Mouse (Mus musculus) lung, postnatal 0 days (tissue): ENCODE measurements at regions not wholly inside any gene's neighbourhood (a gene's known extent, or its start where the extent isn't known, plus 50 kb on each side); places are given as distances from the start of the nearest gene placed in this dataset. TPM values are rescaled to one million over a fixed set of nuclear protein-coding genes. Genes with fewer than 3 reads are reported as not detected.

Source experiments
- ATAC-seq: fragments of 200-750 bp; cut with Nextera tagmentation; 2 replicates; pipeline ENCODE4 v1.8.0; 2017; ENCODE audit warnings: moderate library complexity
- DNase-seq: peaks from one replicate; pipeline ENCODE4 v3.0.0-alpha.2; 2016; ENCODE audit warnings: low spot score
- H3K27ac ChIP-seq: fragments of 300-500 bp; sonication (generic); 2 replicates; pipeline ENCODE4 v1.5.1; 2014; ENCODE audit warnings: antibody characterized with exemption, mild to moderate bottlenecking, low read length, mixed read lengths
- H3K27me3 ChIP-seq: fragments of 300-500 bp; sonication (generic); replicated peaks from 2 replicates; pipeline ENCODE4 v1.6.1; 2014; ENCODE audit warnings: low read length, mixed read lengths; ENCODE audit not compliant: insufficient read depth
- H3K36me3 ChIP-seq: fragments of 300-500 bp; sonication (generic); 2 replicates; pipeline ENCODE4 v1.6.1; 2014; ENCODE audit warnings: low read length, mixed read lengths; ENCODE audit not compliant: insufficient read depth
- H3K4me1 ChIP-seq: fragments of 300-500 bp; sonication (generic); 2 replicates; pipeline ENCODE4 v1.6.1; 2014; ENCODE audit warnings: antibody characterized with exemption, low read depth, low read length, mixed read lengths; ENCODE audit not compliant: insufficient read depth
- H3K4me2 ChIP-seq: fragments of 300-500 bp; sonication (generic); replicated peaks from 2 replicates; pipeline ENCODE4 v1.6.1; 2014; ENCODE audit warnings: low read depth, mild to moderate bottlenecking, low read length, moderate library complexity, mixed read lengths
- H3K4me3 ChIP-seq: fragments of 300-500 bp; sonication (generic); 2 replicates; pipeline ENCODE4 v1.5.1; 2014; ENCODE audit warnings: low read depth, low read length
- H3K9ac ChIP-seq: fragments of 300-500 bp; sonication (generic); replicated peaks from 2 replicates; pipeline ENCODE4 v1.6.1; 2014; ENCODE audit warnings: low read depth, mild to moderate bottlenecking
- H3K9me3 ChIP-seq: fragments of 300-500 bp; sonication (generic); 2 replicates; pipeline ENCODE4 v1.6.1; 2016; ENCODE audit warnings: low read length, mixed read lengths
- CTCF ChIP-seq: IDR thresholded peaks from 2 replicates; pipeline ENCODE4 v1.5.1; 2016; ENCODE audit warnings: antibody characterized with exemption, mild to moderate bottlenecking
- EP300 ChIP-seq: IDR thresholded peaks from 2 replicates; pipeline ENCODE4 v1.6.1; 2016; ENCODE audit warnings: antibody characterized with exemption, mild to moderate bottlenecking, control low read depth
- WGBS: fragments of 180-500 bp; shearing (Covaris S2); extraction: QIAGEN DNeasy Blood & Tissue Kit; methylation state at CpG from one replicate; pipeline ENCODE4 v1.1.7; 2014; 5-methylcytosine and 5-hydroxymethylcytosine counted together
- microRNA-seq: library from miRNA; unstranded; fragments of <30 nt; microRNA quantifications from one replicate; pipeline ENCODE4, GENCODE M21; 2016

DNA sequence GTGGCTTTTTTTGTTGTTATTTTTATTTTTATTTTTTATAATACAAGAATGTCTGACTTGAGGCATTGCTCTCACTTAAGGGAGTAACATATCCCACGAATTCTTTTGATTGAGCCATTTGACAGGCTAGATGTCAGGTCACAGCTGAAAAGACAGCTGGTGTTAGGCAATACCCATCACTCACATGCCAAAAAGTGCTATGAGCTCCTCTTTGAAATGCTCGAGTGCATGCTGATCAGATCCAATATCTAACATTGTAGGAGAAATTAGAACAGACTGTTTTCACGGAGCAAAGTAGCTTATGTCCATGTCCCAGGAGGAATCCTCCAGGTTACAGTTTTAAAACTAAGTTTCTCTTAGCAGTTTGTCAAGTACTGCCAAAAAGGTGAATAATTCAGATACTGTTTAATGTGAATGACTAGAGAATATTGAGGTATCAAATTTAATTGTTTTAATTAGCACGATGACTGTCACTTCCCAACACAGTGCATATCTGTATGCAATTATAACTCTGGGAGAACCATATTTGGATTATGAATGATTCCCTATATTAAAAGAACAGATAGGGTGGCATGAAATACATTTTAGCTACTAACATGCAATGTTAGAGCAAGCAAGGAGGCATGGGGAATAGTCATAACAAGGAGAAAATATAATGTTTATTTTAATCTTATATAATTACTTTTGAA, 50.4 kb upstream of the Tecrl start:
- no peaks in the 10 kb centered on the region for H3K9me3 ChIP-seq
- H3K27ac ChIP-seq, result no peak overlapping the region
- no peaks in the 10 kb centered on the region for H3K27me3 ChIP-seq
- WGBS, result 65% methylated on average over 4 of the region's 4 CpGs
- TF ChIP-seq CTCF, result no peak
- no peak for TF ChIP-seq EP300
- H3K4me1 ChIP-seq, result no peaks in the 10 kb centered on the region
- no peak overlapping the region for H3K4me2 ChIP-seq
- H3K4me3 ChIP-seq, result no peak overlapping the region
- ATAC-seq, result no peak
- H3K9ac ChIP-seq, result no peak overlapping the region
- no peak for DNase-seq
- no peaks in the 10 kb centered on the region for H3K36me3 ChIP-seq

Small RNA genes in the stretch of these regions (microRNA-seq; reads per million reads assigned to microRNA genes)
- gene Gm44303, result not detected
